Mouse (Mus musculus) adrenal gland, adult (tissue): ENCODE measurements around the gene Gucy2d.

ENCODE experiments used
- DNase-seq, 2 experiments: peaks; one replicate each; pipeline ENCODE4 v3.0.0; 2022 to 2023; ENCODE audit warnings: low spot score in 1 of 2; ENCODE audit not compliant: inconsistent age in 2 of 2

Gucy2d gene

DNA sequence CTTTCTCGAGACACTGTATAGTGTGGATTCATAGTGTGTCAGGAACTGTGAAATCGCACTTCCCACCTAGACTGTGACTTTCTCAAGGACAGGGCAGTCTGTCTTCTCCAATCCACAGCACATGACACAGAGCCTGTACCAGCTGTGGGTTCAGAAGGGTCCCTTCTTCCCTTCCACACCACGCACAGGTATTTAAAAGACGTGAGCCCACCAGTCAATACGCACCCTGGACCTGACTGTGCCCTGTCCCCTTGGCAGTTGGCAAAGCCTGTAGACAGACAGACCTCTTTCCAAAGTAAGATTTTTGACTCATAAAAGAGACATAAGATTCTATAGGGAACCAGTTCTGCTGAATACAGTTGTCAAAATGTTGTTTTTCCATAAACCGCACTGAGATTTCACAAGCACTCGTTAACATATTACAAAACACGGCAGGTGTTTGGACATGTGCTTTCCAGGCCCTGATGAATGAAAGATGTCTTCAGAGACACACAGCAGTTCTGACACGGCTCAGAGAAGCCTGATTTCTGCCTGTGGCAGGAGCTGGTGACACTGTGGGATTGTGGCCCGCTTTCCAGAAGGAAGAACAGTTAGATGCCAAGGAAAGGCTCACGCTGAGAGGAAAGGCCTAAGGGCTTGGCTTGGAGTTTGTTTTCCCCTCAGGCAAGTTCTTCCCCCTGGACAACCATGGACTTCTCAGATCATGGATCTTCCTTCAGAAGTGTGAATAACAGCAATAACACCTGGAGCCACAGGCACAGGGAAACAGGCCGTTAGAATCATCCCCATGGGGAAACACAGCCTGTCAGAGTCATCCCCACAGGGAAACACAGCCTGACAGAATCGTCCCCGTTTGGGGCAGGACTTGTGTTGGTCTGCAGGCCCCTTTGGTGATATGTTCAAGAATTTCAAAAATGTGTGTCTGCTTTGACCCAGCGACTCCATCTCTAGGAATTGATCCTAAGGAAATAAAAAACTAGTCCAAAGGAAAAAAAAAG, 71.0 kb downstream of the Gucy2d start:
- no peak for DNase-seq

DNA sequence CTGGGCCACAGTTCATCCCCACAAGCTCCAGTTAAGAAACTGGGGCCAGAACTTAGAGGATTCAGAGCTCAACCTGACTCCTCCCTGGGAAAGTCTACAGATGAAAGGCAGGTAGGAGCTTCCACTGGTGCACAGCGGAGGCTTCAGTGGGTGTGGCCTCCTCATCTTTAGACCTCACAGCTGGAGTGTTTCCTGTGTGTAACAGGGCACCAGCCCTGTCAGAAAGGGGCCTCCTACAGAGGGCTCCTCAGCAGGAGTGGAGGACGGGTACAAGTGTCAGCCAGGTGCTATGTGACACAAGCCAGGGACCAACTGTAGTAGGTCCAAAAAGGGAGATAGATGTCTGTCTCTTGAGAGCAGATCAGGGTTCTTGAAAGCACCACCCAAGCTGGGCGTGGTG, 73.0 kb downstream of the Gucy2d start:
- no peak for DNase-seq

GRCm38 (mm10) chr7:98522576-98522975, 82.4 kb downstream of the Gucy2d start:
- peak; percentile 78 to 93 for DNase-seq

- peak; percentile 56 to 74 for DNase-seq
Measured at GRCm38 (mm10) chr7:98523070-98523812, 83.0 kb downstream of the Gucy2d start.

GRCm38 (mm10) chr7:98523813-98524361, 83.7 kb downstream of the Gucy2d start:
- peak; percentile 64 to 81 for DNase-seq

- DNase-seq = peak; percentile 51 to 83
Measured at GRCm38 (mm10) chr7:98524401-98524800, 84.2 kb downstream of the Gucy2d start.

DNA sequence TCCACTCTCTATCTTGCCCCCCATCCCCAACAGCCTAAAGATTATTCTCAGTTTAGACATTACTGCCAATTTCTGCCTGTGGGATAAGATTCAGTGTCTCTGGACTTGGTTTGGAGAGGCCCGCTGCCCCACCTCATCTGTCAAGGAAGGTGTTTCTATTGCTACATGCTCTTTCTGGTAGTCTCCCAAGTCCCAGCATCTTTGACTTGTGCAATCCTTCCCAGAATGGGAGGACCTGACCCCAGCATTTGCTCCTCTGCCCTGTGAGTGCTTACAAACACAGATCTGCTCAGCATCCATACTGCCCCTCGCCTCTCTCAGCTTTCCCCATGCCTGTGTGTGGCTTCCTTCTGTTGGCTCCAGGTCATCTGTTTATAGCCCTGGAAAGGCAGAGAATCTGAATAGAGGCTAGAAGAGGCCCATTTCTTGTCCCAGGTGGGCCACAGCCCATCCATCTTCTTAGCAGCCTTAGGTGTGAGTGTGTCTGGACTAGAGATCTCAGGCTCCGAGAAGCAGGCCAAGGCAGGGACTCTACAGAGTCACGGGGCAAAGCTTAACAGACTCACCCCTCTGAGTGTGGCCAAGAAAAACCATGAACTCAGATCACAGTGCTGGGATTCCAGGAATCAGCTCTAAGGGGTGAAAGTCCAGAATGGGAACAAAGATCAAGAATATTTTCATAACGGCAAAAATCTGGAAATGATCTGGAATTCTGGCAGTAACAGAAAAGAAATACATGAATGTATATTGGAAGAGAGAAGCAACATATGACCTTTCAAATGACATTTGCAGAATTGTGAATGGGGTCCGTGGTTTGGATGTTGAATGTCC, 84.9 kb downstream of the Gucy2d start:
- peak in 1 of 2 experiments; percentile 56 for DNase-seq
